Mouse (Mus musculus): ENCODE data around the gene Sv2a. TPM values are rescaled to one million over a fixed set of nuclear protein-coding genes. Genes with fewer than 3 reads are reported as not detected.

Gene Sv2a
- polyA plus RNA-seq (2017; shearing (Covaris generic)): 1 to 10 TPM; 2.4 to 2.7 TPM

GRCm38 (mm10) chr3:96180727-96181477 lies at the start of gene Sv2a:
Gene Sv2a (plus strand): TSS chr3:96181151.

GRCm38 (mm10) chr3:96161869-96162840 lies 18.8 kb upstream of the Sv2a start, which contains the start of gene Mtmr11:
Gene Mtmr11 (plus strand): TSS chr3:96162004.

GRCm38 (mm10) chr3:96172197-96173178 lies 8.5 kb upstream of the Sv2a start, which contains the start of gene Sf3b4:
Gene Sf3b4 (plus strand): TSS chr3:96172332.

GRCm38 (mm10) chr3:96219661-96220130 lies 38.7 kb downstream of the Sv2a start, which contains the start of the genes Bola1 and Hist2h2ab:
Gene Bola1 (minus strand): TSS chr3:96219709.
Gene Hist2h2ab (plus strand): TSS chr3:96219865.

GRCm38 (mm10) chr3:96220765-96221639 lies 40.1 kb downstream of the Sv2a start, which contains the start of the genes Hist2h2ac and Hist2h2be:
Gene Hist2h2ac (minus strand): TSS chr3:96220880.
Gene Hist2h2be (plus strand): TSS chr3:96221119.

GRCm38 (mm10) chr3:96238954-96239793 lies 58.2 kb downstream of the Sv2a start, which contains the start of gene Hist2h3c2:
Gene Hist2h3c2 (minus strand): TSS chr3:96239127.

GRCm38 (mm10) chr3:96239949-96240798 lies 59.2 kb downstream of the Sv2a start, which contains the start of gene Hist2h2aa2:
Gene Hist2h2aa2 (minus strand): TSS chr3:96240276.

Other genes starting within 250 kb of the Sv2a start
- gene Plekho1, start 185.2 kb upstream of the Sv2a start, polyA plus RNA-seq (2017; shearing (Covaris generic)): 10 to 100 TPM; 11.5 to 14.0 TPM
- gene Vps45, start 122.7 kb upstream of the Sv2a start, polyA plus RNA-seq (2017; shearing (Covaris generic)): 10 to 100 TPM; 22.0 to 26.8 TPM
- gene Otud7b, start 76.6 kb upstream of the Sv2a start, polyA plus RNA-seq (2017; shearing (Covaris generic)): 10 to 100 TPM; 16.6 to 20.0 TPM
- 1 to 10 TPM in 1 of 2 experiments, under 1 TPM in 1; 0.95 to 3.8 TPM for gene Mtmr11, start 19.1 kb upstream of the Sv2a start, polyA plus RNA-seq (2017; shearing (Covaris generic))
- gene Sf3b4, start 8.8 kb upstream of the Sv2a start, polyA plus RNA-seq (2017; shearing (Covaris generic)): 100 to 1,000 TPM; 127 to 153 TPM
- 10 to 100 TPM; 23.2 to 32.3 TPM for gene Bola1, start 38.6 kb downstream of the Sv2a start, polyA plus RNA-seq (2017; shearing (Covaris generic))
- 1 to 10 TPM in 1 of 2 experiments, under 1 TPM in 1; 0.87 to 3.8 TPM for gene Hist2h2ab, start 38.7 kb downstream of the Sv2a start, polyA plus RNA-seq (2017; shearing (Covaris generic))
- 10 to 100 TPM in 1 of 2 experiments, 1 to 10 TPM in 1; 8.1 to 16.9 TPM for gene Hist2h2ac, start 39.7 kb downstream of the Sv2a start, polyA plus RNA-seq (2017; shearing (Covaris generic))
- 1 to 10 TPM; 4.7 to 5.5 TPM for gene Hist2h2be, start 40.0 kb downstream of the Sv2a start, polyA plus RNA-seq (2017; shearing (Covaris generic))
- gene Hist2h3c2, start 58.0 kb downstream of the Sv2a start, polyA plus RNA-seq (2017; shearing (Covaris generic)): 1 to 10 TPM in 1 of 2 experiments, under 1 TPM in 1; 0.34 to 1.4 TPM
- gene Hist2h2aa2, start 59.1 kb downstream of the Sv2a start, polyA plus RNA-seq (2017; shearing (Covaris generic)): 100 to 1,000 TPM in 1 of 2 experiments, 10 to 100 TPM in 1; 64.9 to 115 TPM
- 1 to 10 TPM in 1 of 2 experiments, not detected in 1; 1.5 TPM for gene Hist2h2aa1, start 64.3 kb downstream of the Sv2a start, polyA plus RNA-seq (2017; shearing (Covaris generic))
- not detected for gene Hist2h3c1, start 65.5 kb downstream of the Sv2a start, polyA plus RNA-seq (2017; shearing (Covaris generic))
- 1 to 10 TPM; 5.2 to 5.3 TPM for gene Hist2h4, start 82.2 kb downstream of the Sv2a start, polyA plus RNA-seq (2017; shearing (Covaris generic))
- gene Hist2h3b, start 87.5 kb downstream of the Sv2a start, polyA plus RNA-seq (2017; shearing (Covaris generic)): 10 to 100 TPM in 1 of 2 experiments, 1 to 10 TPM in 1; 8.0 to 10.3 TPM
- gene Hist2h2bb, start 88.6 kb downstream of the Sv2a start, polyA plus RNA-seq (2017; shearing (Covaris generic)): 10 to 100 TPM in 1 of 2 experiments, 1 to 10 TPM in 1; 8.1 to 21.6 TPM
- not detected for gene Fcgr1, start 112.8 kb downstream of the Sv2a start, polyA plus RNA-seq (2017; shearing (Covaris generic))

Data from inflammation-experienced regulatory T-cells (primary cell).